Mouse (Mus musculus) A20 (cell line): ENCODE measurements around the gene Zfr.
"Not testable (repeated sequence)": the region's sequence is repeated elsewhere in the genome, so short reads cannot be mapped to it uniquely, and the experiment has no call there.

Experiments
- DNase-seq: peaks from one replicate; pipeline ENCODE4 v3.0.0-alpha.2; 2011; ENCODE audit warnings: low read depth, low spot score

Gene Zfr

DNA sequence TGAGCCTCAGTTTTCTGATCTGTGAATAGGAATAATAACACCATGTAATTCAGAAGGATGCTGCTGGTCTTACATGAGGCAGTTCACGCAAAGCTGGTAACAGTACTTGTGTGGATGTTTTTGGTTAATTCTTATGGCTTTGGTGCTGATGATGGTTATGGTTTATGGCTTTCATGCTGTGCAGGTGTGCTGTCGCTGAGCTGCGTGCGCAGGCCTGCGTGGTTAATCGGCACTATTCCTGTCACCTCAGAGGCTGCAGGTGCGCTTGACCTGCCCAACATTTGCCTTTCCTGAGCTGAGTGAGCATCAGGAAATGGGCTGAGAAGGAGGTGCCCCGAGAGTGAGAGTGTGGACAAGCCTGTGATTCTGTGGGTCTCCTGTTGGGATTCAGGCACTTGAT, 98.5 kb downstream of the Zfr start:
- DNase-seq, result peak; percentile 87

DNA sequence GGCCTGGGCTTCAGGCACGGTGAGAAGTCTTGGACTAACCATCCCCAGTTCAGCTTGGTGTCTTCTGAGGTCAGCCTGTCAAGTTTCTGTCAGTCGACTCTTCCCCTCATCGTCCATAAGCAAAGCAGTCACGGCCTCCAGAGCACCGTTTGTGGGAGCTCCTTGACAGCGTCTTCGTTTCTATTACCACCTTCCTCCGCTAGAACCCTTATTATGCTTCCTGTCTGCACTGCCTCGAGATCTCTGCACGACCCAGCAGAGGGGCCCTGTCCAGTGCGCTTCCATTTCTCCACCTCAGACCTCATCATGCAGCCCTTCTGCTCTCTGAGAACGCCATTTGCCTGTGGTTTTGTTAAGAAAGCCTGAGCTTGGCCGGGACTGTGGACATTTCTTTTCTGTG, 99.2 kb downstream of the Zfr start:
- DNase-seq, result peak; percentile 82

DNA sequence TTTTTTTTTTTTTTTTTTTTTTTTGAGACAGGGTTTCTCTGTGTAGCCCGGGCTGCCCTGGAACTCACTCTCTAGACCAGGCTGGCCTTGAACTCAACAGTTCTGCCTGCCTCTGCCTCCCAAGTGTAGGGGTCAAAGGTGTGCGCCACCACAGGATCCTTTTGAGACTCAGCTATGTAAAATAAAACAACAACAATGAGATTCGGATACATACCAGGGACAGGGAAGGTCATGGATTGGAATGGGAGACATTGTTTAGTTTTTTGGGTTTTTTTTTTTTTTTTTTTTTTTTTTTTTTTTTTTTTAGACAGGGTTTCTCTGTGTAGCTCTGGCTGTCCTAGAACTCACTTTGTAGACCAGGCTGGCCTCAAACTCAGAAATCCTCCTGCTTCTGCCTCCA, 99.7 kb downstream of the Zfr start:
- not testable (repeated sequence) for DNase-seq

DNA sequence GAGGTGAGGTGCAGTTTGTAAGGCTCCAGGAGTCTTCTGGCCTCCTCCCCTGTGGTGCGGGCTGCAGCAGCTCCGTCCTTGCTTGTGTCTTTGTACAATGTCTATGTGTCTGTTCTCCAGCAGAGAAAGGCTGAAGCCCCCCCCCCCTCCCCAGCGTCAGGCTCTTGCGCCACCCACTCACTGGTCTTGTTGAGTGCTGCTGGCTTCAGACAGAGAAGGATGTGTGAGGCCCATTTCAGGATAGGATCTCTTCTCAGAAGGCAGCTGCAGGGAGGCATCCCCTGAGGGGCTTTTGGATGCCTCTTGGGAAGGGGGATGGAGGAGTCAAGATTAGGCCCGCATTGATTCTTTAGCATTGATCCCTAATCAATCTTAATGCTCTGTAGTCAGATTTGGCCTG, 100.2 kb downstream of the Zfr start:
- no peak for DNase-seq

GRCm38 (mm10) chr15:12218583-12219382, 101.2 kb downstream of the Zfr start:
- DNase-seq, result no peak

DNA sequence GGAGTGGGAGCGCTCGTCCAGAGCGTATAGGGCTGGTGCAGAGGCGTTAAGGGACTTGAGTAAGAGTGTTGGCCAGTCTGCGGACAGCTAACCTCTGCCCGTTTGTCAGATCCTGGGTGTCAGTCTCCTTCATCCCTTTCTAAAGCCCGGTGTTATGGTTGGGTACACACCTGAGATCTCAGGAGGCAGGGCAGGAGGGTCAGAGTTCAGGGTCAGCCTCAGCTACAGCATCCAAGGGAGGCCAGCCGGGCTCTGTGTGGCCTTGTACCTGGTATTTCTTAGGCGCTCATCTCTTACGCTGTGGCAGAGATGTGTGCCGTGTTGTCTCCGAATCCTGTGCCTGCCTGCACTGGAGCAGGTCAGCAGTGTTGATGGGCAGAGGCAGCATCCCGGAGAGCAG, 103.5 kb downstream of the Zfr start:
- DNase-seq, result no peak

DNA sequence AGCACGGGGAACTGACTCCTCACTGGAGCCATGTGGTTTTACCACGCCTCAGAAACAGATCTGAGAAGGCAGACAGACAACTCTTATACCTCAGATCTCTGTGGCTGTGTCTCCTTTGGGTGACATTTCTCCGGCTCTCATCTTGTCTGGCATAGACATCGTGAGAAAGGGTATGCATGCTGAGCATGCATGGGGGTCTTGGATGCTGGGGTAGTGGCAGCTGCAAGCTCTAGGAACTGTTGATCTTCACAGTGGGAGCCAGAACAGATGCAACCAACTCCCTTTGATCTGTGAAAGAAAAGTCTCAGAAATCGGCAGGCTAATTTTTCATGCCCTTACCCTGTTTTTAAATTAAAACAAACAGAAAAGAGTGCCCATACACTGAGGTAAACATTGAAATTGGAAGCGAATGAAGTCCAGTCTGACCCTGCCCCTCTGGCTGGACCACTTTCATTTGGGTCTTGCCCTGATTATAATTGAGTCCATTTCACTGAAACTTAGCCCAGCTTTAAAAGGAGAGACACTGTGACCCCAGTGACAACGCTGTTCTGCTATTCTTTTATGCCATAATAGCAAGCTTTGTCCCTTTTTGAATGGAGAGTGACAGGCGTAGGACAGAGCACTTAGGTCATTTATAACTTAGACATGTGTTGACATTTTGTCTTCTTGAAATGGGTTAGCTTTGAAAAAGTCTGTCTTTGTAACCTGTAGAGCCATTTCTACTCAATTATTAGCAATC, 105.1 kb downstream of the Zfr start:
- no peak for DNase-seq

GRCm38 (mm10) chr15:12223393-12223792, 105.8 kb downstream of the Zfr start:
- DNase-seq, result no peak

DNA sequence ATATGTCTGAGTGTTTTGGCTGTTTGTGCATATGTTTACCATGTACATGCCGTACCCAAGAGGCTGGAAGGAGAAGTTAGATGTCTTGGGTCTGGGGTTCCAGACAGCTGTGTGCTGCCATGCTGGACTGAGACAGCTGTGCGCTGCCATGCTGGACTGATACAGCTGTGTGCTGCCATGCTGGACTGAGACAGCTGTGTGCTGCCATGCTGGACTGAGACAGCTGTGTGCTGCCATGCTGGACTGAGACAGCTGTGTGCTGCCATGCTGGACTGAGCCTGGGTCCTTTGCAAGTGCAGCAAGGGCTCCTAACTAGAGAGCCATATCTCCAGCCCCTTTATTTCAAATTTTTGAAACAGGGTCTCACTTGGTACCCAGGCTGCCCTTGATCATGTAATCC, 106.6 kb downstream of the Zfr start:
- peak; percentile 49 for DNase-seq

DNA sequence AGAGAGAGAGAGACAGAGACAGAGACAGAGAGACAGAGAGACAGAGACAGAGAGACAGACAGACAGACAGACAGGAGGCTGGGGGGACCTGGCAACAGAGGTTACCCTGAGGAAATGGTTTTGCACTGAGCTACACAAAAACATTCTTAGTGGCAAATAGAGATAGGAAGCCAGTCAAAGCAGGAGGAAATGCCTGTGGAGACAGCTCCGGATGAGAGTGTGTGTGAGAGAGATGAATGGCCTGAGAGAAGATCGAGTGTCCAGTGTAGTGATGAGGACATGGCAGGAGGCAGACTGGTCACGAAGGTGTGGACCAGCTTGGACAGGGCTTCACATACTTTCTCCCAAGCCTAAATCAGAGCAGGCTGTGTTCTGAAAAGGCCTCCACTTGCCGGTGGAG, 107.4 kb downstream of the Zfr start:
- DNase-seq, result no peak

DNA sequence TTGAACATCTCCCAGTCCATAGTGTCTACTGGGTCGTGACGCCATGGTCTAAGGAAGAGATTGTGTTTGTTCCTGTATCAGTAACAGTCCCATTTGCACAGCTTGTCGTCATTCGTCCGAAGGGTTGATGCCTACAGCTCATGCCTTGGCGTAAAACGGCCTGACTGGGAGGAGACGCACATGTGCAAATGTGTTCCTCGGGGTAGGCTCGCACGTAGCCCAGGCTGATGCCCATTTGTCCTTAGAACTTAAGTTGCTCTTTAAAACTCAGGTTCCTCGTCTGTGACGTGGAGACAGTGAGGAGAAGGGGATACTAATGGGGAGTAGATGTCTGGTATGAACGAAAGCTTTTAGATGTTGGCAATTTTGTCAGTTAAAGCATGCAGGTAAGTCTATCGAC, 109.3 kb downstream of the Zfr start:
- no peak for DNase-seq

GRCm38 (mm10) chr15:12227355-12227754, 109.7 kb downstream of the Zfr start:
- no peak for DNase-seq

DNA sequence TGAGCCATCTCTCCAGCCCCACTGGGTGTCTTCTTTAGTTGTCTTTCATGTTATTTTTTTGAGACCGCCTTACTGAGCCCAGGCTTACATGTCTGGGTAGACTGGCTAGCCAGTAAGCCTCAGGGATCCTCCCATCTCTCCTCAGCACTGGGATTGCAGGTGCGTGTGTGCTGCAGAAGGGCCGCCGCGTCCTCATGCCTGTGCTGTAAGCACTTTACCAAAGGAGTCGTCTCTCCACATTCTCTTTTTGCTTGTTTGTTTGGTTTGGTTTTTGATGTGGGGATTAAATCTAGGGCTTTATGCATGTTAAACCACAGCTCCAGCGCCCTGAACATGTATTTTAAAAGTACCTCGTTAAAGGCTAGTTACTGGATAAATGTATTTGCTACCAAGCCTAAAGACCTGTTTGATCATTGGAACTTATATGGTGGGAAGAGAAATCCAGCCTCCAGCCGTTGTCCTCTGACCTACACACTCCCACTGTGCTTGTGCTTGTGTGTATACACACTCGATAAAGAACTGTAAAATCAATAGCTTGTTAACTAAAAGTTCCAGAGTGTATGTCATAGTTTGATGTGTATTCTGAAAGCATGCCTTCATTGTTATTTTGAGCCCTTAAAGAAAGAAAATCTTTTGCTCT, 112.1 kb downstream of the Zfr start:
- no peak for DNase-seq

GRCm38 (mm10) chr15:12230243-12230935, 112.8 kb downstream of the Zfr start:
- peak; percentile 90 for DNase-seq

- no peak for DNase-seq
These were observed 113.8 kb downstream of the Zfr start for GRCm38 (mm10) chr15:12231462-12231861.

GRCm38 (mm10) chr15:12232429-12232828, 114.8 kb downstream of the Zfr start:
- no peak for DNase-seq

DNA sequence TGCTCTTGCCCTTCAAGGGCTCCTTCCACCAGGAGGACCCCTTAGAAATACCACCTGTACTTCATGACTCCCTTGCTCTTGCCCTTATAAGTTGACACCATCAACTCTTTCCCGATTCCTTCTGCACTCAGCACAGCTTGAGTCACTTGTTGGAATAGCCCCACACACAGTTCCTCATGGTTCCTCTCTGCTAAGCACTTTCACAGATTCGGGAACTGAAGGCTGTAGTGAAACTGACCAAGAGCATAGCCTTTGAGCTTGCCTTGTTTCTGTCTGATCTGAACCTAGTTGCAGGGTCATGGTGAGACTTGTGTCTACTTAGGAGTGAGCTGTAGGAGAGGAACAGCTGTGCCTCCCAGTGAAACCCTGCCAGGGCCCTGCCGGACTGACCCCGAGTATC, 115.4 kb downstream of the Zfr start:
- DNase-seq, result no peak
